Mouse (Mus musculus): ENCODE data around the gene Fkbp9. TPM values are rescaled to one million over a fixed set of nuclear protein-coding genes. Genes with fewer than 3 reads are reported as not detected.

Gene Fkbp9
- total and polyA plus RNA-seq, 3 experiments, result 0.05 TPM; not detected in 2

DNA sequence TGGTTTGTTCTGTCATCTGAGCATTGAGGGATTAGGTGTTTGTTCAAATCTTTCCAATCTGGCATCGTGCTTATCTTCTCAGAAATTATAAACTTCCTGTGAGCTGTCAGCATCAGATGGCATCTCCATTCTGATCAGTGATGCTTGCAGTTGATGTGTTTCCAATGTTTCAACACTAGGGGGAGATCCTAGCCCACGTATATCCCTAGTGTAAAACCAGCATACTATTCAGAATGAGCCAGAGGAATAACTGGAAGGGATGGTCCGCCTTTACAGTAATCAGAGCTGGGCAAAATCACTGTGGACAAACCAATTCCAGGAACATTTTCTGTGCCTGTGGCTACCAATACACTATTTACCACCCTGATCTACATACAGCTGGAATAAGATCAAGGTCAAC, 23.2 kb upstream of the Fkbp9 start:
- Histone ChIP-seq H3K36me3 (replicated peaks) (no peaks in the 10 kb centered on the region), H3K4me1 (ENCODE audit: insufficient read depth, low read depth, low read length) (peaks cover 7% of the 10 kb centered on the region), H3K27me3 (ENCODE audit: insufficient read depth, low read length) (peaks cover 27% of the 10 kb centered on the region), H3K9me3 (replicated peaks) (no peaks in the 10 kb centered on the region), H3K4me3 (ENCODE audit: low read depth, low read length) (no peak overlapping the region)
- DNase-seq (ENCODE audit: low spot score), result peak; percentile 32
- peak; percentile 75 for ATAC-seq (ENCODE audit: extremely low read depth, insufficient number of reproducible peaks, low FRiP score, poor library complexity, severe bottlenecking)
- no peak for TF ChIP-seq TAL1 (conservative IDR thresholded peaks at IDR 0.05; ENCODE audit: low read depth, low read length)
- TF ChIP-seq CTCF (IDR thresholded peaks at IDR 0.05; ENCODE audit: low read depth, low read length), result peak; percentile 33; the same call in 1 of the 2 replicates

DNA sequence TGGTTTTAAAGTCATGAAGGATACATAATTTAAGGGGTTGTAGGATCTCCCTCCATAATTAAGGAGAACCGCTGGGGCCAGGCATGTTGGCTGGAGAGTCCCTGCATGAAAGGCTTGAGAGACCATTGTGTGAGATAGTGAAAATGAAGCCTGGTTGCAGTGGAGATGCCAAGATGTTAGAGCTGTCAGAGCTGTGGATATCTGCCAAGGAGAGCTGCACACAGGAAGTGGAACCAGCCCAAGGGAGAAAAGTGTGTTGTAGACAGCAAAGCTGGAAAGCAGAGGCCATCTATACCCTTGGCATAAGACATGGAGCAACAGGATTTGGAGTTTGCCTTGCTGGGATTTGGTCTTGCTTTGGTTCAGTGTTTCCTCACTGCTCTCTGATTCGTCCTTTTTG, 18.5 kb upstream of the Fkbp9 start:
- TF ChIP-seq POLR2AphosphoS5 (IDR thresholded peaks at IDR 0.05; ENCODE audit: insufficient replicate concordance, low read depth, low read length), result no peak
- no peak for TF ChIP-seq CTCF (IDR thresholded peaks at IDR 0.05; ENCODE audit: low read depth, low read length)
- no peak for TF ChIP-seq GATA2 (IDR thresholded peaks at IDR 0.05; ENCODE audit: borderline replicate concordance, low read depth, low read length)
- TF ChIP-seq TAL1 (conservative IDR thresholded peaks at IDR 0.05; ENCODE audit: low read depth, low read length), result no peak
- no peak for TF ChIP-seq GATA1 (IDR thresholded peaks at IDR 0.05; ENCODE audit: borderline replicate concordance, low read length)
- Histone ChIP-seq H3K36me3 (replicated peaks) (no peaks in the 10 kb centered on the region), H3K9me3 (replicated peaks) (no peaks in the 10 kb centered on the region), H3K27me3 (ENCODE audit: insufficient read depth, low read length) (peaks cover 12% of the 10 kb centered on the region), H3K4me3 (ENCODE audit: low read depth, low read length) (no peak overlapping the region), H3K4me1 (ENCODE audit: insufficient read depth, low read depth, low read length) (peaks cover 7% of the 10 kb centered on the region)
- DNase-seq (ENCODE audit: low spot score), result no peak
- ATAC-seq (ENCODE audit: extremely low read depth, insufficient number of reproducible peaks, low FRiP score, poor library complexity, severe bottlenecking), result no peak

DNA sequence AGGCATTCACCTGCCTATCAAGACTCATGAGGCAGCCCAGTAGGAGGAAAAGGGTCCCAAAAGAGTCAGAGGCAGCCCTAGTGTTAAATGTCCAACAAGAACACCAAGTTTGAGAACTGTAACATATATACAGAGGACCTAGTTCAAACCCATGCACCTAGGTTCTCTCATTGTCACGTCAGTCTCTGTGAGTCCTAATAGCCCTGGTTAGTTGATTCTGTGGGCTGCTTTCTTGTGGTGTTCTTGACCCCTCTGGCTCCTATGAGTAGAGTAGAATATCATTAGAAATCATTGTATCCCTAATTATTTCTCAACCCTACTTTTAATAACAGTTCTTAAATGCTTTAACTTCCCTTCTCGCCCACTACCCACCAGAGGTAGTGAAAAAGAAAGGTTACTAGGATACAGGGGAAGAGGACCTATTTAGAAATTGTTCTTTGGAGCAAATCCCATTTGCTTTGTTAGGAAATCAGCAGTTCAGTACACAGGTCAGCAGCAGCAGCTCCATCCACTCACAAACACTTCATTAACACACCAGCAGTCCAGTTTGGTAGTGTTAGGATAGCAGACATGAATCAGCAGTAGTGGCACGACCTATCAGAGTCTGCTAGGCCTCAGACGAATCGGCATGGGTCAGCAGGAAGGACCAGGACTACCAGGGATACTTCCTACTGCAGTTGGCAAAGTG, 13.3 kb upstream of the Fkbp9 start:
- H3K4me3 ChIP-seq (ENCODE audit: low read depth, low read length), result no peak overlapping the region
- H3K36me3 ChIP-seq (replicated peaks), result no peaks in the 10 kb centered on the region

DNA sequence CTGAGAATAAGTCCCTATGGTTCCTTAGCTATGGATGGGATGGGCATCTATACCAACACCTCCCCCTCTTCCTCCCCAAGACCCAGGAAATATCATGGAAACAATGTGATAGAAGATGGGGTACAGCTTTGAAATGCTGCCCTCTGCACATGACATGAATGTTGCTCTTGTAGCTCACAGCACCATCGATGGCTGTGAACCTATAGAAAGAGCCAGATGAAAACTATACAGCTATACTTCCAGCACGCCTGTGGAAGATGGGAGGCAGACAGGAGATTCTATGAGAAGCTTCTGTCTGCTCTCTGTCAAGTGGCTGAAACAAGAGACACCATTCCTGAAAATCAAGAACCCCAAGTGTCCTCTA, 12.8 kb upstream of the Fkbp9 start:
- ATAC-seq (ENCODE audit: extremely low read depth, insufficient number of reproducible peaks, low FRiP score, poor library complexity, severe bottlenecking), result no peak
- Histone ChIP-seq H3K4me1 (ENCODE audit: insufficient read depth, low read depth, low read length) (0 out of 2 replicates have a peak, but pooled peaks cover 4% of the 10 kb centered on the region), H3K4me3 (ENCODE audit: low read depth, low read length) (no peak overlapping the region), H3K36me3 (replicated peaks) (no peaks in the 10 kb centered on the region), H3K9me3 (replicated peaks) (no peaks in the 10 kb centered on the region), H3K27me3 (ENCODE audit: insufficient read depth, low read length) (peaks cover 15% of the 10 kb centered on the region)
- TF ChIP-seq CTCF (IDR thresholded peaks at IDR 0.05; ENCODE audit: low read depth, low read length) (no peak), GATA1 (IDR thresholded peaks at IDR 0.05; ENCODE audit: borderline replicate concordance, low read length) (no peak), TAL1 (conservative IDR thresholded peaks at IDR 0.05; ENCODE audit: low read depth, low read length) (no peak), GATA2 (IDR thresholded peaks at IDR 0.05; ENCODE audit: borderline replicate concordance, low read depth, low read length) (no peak), POLR2AphosphoS5 (IDR thresholded peaks at IDR 0.05; ENCODE audit: insufficient replicate concordance, low read depth, low read length) (no peak)
- DNase-seq (ENCODE audit: low spot score), result no peak

More for the DNA sequence above, 13.3 kb upstream of the Fkbp9 start:
- H3K9me3 ChIP-seq (replicated peaks), result no peaks in the 10 kb centered on the region
- DNase-seq (ENCODE audit: low spot score), result no peak
- peaks cover 15% of the 10 kb centered on the region for H3K27me3 ChIP-seq (ENCODE audit: insufficient read depth, low read length)
- 0 out of 2 replicates have a peak, but pooled peaks cover 4% of the 10 kb centered on the region for H3K4me1 ChIP-seq (ENCODE audit: insufficient read depth, low read depth, low read length)
- TF ChIP-seq TAL1 (conservative IDR thresholded peaks at IDR 0.05; ENCODE audit: low read depth, low read length), result no peak
- no peak for TF ChIP-seq POLR2AphosphoS5 (IDR thresholded peaks at IDR 0.05; ENCODE audit: insufficient replicate concordance, low read depth, low read length)
- no peak for TF ChIP-seq CTCF (IDR thresholded peaks at IDR 0.05; ENCODE audit: low read depth, low read length)
- TF ChIP-seq GATA2 (IDR thresholded peaks at IDR 0.05; ENCODE audit: borderline replicate concordance, low read depth, low read length), result no peak
- no peak for TF ChIP-seq GATA1 (IDR thresholded peaks at IDR 0.05; ENCODE audit: borderline replicate concordance, low read length)
- no peak for ATAC-seq (ENCODE audit: extremely low read depth, insufficient number of reproducible peaks, low FRiP score, poor library complexity, severe bottlenecking)

DNA sequence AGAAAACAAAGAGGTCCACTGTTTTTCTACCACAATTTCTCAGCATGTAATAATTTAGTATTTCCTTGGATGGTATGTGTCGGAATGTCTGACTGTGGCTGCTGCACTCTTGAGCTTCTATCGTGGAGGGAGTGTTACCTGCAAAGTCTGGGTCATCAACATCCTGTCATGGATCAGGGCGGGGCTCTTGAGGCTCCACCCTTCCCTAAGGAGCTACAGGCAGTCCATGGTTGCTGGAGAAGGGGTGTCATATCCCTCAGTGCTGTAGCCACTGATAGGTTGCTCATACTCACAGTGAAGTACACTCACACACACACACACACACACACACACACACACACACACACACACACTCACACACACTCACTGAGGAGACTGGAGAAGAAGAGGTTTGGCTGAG, 6.2 kb upstream of the Fkbp9 start:
- Histone ChIP-seq H3K36me3 (replicated peaks) (no peaks in the 10 kb centered on the region), H3K4me1 (ENCODE audit: insufficient read depth, low read depth, low read length) (0 out of 2 replicates have a peak, but pooled peaks cover 4% of the 10 kb centered on the region), H3K9me3 (replicated peaks) (no peaks in the 10 kb centered on the region), H3K27me3 (ENCODE audit: insufficient read depth, low read length) (peaks cover 6% of the 10 kb centered on the region; the same call in 1 of the 2 replicates), H3K4me3 (ENCODE audit: low read depth, low read length) (no peak overlapping the region)
- TF ChIP-seq GATA1 (IDR thresholded peaks at IDR 0.05; ENCODE audit: borderline replicate concordance, low read length) (no peak), GATA2 (IDR thresholded peaks at IDR 0.05; ENCODE audit: borderline replicate concordance, low read depth, low read length) (no peak), POLR2AphosphoS5 (IDR thresholded peaks at IDR 0.05; ENCODE audit: insufficient replicate concordance, low read depth, low read length) (no peak), TAL1 (conservative IDR thresholded peaks at IDR 0.05; ENCODE audit: low read depth, low read length) (no peak), CTCF (IDR thresholded peaks at IDR 0.05; ENCODE audit: low read depth, low read length) (no peak)
- ATAC-seq (ENCODE audit: extremely low read depth, insufficient number of reproducible peaks, low FRiP score, poor library complexity, severe bottlenecking), result no peak
- no peak for DNase-seq (ENCODE audit: low spot score)

DNA sequence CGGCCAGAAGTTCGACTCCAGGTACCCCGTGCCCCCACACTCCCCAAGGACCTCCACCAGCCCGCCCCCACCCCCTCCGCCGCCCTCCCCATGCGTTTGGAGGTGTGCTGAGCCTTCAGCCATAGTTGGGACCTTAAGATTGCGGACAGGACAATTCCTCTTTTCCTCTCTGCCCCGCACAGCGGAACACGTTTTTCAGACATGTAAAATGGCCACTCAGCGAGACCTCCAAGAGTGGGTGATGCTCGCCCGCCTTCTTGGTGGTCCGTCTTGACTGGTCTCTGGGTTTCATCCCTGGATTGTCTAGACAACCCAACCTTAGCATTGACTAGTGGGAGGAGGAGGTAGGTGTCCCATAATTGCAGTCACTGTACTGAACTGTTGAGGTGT, 543 bp downstream of the Fkbp9 start:
- no peak overlapping the region for H3K4me3 ChIP-seq (ENCODE audit: low read depth, low read length)
- DNase-seq (ENCODE audit: low spot score) (no peak), ATAC-seq (ENCODE audit: extremely low read depth, insufficient number of reproducible peaks, low FRiP score, poor library complexity, severe bottlenecking) (no peak)
- TF ChIP-seq TAL1 (conservative IDR thresholded peaks at IDR 0.05; ENCODE audit: low read depth, low read length), result no peak
- no peak for TF ChIP-seq GATA2 (IDR thresholded peaks at IDR 0.05; ENCODE audit: borderline replicate concordance, low read depth, low read length)
- TF ChIP-seq POLR2AphosphoS5 (IDR thresholded peaks at IDR 0.05; ENCODE audit: insufficient replicate concordance, low read depth, low read length), result no peak
- TF ChIP-seq GATA1 (IDR thresholded peaks at IDR 0.05; ENCODE audit: borderline replicate concordance, low read length), result no peak
- no peak for TF ChIP-seq CTCF (IDR thresholded peaks at IDR 0.05; ENCODE audit: low read depth, low read length)
- H3K27me3 ChIP-seq (ENCODE audit: insufficient read depth, low read length), result peaks cover 22% of the 10 kb centered on the region; the same call in 1 of the 2 replicates
- H3K4me1 ChIP-seq (ENCODE audit: insufficient read depth, low read depth, low read length), result no peaks in the 10 kb centered on the region
- no peaks in the 10 kb centered on the region for H3K9me3 ChIP-seq (replicated peaks)
- no peaks in the 10 kb centered on the region for H3K36me3 ChIP-seq (replicated peaks)
